Mouse (Mus musculus): ENCODE measurements at regions not wholly inside any gene's neighbourhood (a gene's known extent, or its start where the extent isn't known, plus 50 kb on each side); places are given as distances from the start of the nearest gene placed in this dataset.

DNA sequence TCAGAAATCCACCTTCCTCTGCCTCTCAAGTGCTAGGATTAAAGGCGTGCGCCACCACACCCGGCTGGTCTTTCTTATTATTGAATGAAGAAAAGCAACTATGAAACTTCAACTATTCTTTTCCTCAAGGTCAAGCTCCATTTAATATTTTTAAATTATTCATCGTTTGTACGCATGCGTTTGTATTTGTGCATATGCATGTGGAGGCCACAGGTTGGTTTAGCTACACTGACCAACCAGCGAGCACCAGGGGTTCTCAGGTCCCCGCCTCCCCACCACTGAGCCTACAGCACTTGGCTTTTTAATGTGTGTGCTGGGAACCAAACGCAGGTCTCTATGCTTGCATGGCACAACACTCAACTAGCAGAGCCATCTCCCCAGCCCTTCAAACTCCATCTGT is 51.0 kb upstream of the Tmem252 start:
- no peak for TF ChIP-seq POLR2A (IDR thresholded peaks at IDR 0.05; ENCODE audit: borderline replicate concordance, insufficient read depth, low read length)
- TF ChIP-seq CTCF (IDR thresholded peaks at IDR 0.05; ENCODE audit: borderline replicate concordance, insufficient read depth, low read depth, low read length): no peak
